Mouse (Mus musculus) liver, embryonic 14.5 days (tissue): ENCODE data around the gene Clic6.

Experiments
- CTCF ChIP-seq: IDR thresholded peaks from 2 replicates; pipeline ENCODE4 v1.5.1; 2016; ENCODE audit warnings: antibody characterized with exemption, low read depth, control low read depth
- EP300 ChIP-seq: IDR thresholded peaks from 2 replicates; pipeline ENCODE4 v1.6.1; 2016; ENCODE audit warnings: antibody characterized with exemption, low read depth

GRCm38 (mm10) chr16:92548651-92549050, 63.1 kb downstream of the Clic6 start:
- TF ChIP-seq CTCF (no peak), EP300 (no peak)
